Mouse (Mus musculus) thymus, postnatal 0 days (tissue): ENCODE measurements around the gene Sox9. TPM values are rescaled to one million over a fixed set of nuclear protein-coding genes. Genes with fewer than 3 reads are reported as not detected.

ENCODE experiments used
- DNase-seq: peaks from one replicate; pipeline ENCODE4 v3.0.0-alpha.2; 2015; ENCODE audit warnings: low spot score
- polyA plus RNA-seq: library from polyadenylated mRNA; unstranded; fragments of >200 nt; fragmentation: Nextera tagmentation; extraction: Ambion mirVana; gene quantifications from 2 replicates; pipeline ENCODE4 v1.2.1, GENCODE M21; 2015

Sox9 gene
- polyA plus RNA-seq, 1 experiment from 2014 or later: 6.0 TPM

DNA sequence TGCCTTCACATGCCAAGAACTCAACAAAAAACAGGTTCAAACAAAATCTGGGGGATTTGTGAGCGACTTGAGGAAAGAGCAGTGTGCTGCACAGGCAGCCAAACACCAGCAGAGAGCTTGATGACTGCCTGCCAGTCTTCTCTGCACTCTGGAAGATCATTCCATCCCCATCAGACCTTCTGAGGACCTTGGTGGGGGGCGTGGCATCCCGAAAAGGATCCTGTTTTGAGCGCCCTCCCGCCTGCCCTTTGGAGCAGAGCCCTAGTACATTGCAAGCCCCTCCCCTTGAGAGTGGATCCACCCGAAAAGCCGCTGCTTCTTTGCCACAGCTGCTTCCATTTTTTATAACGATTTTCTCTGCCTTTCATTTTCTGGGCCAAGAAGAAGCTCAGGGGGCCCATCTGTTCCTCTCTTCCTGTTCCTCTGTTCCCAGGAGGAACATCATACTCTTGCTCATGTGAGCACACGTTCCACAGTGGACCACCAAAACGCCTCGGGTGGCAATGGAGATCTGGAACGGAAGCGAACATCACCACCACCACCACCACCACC, 16.9 kb downstream of the Sox9 start:
- DNase-seq: no peak

DNA sequence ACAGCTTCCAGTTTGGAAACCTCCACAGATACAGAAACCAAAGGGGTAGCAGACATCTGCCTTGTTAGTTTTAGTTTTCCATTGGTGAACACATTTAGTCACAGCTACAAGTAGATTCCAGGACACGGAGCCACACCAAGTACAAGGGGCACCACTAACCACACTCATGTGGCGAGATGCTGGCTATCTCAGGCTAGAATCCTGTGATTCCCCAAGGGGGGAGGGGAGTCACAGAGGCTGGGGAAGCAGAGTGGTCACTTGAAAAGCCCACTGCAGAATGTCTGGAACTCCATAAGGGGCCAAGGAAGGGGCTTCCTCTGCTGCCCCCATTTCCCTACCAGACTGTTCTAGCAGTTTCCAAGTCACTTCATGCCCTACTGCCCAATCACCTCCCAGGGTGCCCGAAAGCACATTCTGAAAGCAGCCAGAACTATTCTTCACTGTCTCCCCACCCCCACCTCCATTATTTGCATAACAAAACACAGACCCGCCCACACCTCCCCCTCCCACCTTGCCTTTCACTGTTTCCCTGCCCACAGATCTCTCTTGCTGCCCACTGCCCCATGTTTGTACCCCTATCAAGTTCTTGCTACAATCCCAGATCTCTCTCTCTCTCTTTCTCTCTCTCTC, 19.3 kb downstream of the Sox9 start:
- DNase-seq: no peak

DNA sequence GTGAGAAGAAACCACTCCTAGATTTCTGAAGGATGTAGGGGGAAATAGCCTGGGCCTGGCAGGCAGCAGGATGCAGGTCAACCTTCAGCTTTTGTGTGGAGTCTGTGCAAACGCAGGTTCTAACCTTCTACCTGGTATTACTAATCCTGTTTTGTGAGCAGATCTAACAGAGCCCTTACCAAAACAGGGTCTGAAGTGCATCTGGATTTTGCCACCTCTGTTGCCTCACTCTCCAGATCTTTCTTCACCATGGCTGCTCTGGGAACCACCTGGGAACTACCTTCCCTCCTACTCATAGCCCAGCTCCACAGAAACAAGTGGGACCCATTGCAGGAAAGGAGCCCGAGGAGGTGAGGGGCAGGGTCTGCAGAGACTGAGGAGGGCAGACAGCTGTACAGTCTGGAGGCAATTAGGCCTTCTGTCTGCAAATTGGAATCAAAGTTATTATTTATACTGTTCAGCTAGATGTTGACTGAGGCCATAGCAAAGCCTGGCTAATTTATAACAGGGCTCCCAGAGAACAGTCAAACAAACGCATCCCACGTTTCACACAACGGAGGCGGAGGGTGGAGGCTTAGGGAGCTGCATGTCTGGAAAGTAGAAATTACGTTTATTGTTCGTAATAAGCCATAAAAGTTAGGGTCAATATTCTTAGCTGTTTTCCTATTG, 25.9 kb downstream of the Sox9 start:
- DNase-seq: no peak

DNA sequence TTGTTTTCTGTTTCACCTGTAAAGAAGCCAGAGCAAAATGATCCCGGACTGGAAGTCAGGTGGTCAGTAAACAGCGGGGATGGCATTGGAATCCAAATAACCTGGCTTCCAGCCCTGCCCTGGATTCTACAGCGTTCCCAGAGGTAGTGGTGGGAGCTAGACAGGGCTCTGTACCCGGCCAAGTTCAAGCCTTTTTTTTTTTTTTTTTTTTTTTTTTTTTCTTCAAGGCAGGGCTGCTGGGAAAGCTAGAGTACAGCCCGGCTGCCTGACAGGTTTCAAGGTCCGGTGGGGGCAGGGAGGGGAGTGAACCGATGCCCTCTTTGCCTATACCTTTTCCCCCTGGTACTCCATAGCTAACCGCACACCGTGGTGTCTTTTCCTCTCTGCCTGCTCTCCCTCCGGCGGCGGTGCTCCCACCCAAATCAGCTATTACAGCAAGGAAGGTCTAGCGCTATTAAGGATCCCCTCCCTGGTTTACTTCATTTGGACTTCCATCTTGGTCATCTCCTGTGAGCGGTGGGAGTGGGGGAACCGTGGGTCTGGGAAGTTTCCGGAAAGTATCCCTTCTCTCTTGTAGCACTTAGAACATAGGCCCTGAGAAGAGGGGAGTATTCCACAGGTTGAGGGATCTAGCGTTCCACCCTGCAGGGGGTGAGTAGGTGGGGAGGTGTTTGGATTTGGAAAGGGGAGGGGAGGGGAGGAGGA, 28.6 kb downstream of the Sox9 start:
- DNase-seq: no peak

DNA sequence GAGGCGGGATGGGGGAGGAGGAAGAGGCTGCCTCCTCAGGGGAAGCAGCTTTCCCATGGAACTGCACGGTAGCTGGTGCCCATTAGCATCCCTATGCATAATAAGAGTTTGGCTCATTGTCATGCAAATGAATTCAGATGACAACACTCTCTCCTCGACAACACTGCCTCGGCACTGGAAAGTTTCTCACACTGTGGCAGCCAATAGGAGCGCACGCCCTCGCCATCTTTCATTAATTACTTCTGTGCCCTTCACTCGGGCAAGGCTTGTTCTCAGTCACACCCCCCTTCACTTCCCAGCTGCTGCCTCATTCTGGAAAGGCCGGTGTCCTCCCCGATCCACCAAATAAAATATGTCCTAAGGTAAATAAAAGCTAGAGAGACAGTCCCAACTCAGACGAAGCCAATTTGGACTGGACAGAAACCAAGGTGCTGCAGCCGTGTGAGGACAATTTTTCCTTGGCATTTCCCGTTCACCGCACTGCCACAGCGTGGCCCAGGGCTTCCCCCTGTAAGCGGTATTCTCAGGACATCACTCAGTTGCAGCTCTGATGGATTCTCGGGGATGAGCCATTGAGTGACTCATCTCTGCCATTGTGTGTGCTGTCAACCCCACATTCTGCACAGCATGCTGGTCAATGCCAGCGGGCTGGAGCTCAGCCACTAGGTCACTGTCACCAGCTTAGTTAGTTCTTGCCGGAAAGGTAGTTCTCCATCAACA, 29.3 kb downstream of the Sox9 start:
- no peak for DNase-seq

DNA sequence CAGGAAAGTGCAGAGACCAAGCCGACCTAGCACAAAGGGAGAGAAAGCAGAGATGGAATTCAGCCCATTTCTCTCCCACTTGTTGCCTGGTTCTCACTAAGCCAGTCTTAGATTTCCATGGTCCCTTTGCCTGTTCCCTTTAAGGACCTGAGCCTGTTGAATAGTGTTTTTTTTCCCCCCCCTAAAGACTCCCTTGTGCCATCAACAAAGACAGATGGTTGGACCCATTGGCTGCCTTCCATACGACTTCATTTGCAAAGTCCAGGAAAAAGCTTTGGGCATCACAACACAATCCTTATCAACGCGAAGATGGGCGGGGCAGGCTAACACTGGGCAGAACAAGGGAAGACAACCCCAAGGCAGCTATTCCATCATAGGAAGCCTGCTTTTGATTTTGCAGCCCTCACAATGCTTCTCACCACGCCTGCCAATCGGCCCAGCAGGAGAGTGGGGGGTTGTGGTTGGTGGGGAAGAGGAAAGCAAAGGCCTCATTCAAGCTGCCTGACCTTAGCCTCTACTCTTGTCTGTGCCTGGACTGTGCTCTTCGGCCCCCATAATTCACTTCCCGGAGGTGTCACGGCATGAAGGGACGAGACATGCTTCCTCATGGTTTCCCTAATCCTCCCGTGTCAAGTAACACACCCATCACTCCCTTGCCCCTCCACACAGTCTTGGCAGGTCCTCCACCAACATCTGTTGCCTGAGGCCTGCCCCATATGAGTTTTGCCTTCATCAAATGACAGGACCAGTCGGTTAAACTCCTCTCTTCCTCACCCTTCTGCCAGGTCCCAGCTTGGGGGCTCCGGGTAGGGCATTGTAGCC, 36.0 kb downstream of the Sox9 start:
- DNase-seq: no peak

DNA sequence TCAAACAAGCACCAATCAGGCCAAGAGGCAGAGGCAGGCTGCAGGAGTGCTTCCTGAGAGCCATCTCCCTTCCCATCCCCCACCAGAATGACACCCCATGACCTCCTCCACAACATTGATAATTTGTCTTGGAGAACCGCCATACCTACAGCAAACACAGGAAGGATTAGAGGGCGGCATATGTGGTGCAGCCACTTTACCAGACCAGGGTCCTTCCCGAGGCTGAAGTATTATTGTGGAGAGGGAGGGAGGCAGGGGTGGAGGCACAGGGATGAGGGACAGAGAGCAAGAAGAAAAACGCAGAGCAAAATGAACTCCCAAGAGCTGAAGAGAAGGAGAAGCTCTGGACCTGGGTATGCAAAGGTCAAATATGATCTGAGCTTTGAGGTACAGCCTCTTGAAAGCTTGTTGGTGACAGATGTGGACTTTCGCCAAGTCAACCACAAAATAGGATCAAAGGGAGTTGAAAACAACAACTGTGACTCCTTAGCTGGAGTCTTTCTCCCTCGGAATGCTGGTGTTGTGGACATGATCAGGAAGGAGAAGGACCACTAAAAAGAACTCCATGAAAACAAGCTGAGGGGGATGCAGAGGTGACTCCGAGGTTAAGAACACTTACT, 36.7 kb downstream of the Sox9 start:
- DNase-seq: no peak

DNA sequence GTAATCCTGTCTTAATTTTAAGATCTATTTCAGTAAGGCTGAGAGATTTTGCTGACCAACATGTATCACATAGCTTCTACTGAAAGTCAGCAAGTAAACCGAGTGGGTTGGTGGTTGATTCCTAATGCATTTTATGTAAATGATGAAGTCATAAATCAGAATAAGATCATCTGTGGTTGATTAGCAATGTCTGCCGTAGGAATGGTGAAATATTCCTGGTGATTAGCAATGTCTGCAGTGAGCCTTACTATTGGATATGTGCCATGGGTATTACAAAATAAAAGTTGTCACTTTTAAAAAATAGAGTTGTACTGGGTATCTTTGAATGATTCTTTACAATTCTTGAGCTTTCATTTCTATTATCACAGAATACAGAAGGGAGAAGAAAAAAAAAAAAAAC, 39.5 kb downstream of the Sox9 start:
- no peak for DNase-seq

DNA sequence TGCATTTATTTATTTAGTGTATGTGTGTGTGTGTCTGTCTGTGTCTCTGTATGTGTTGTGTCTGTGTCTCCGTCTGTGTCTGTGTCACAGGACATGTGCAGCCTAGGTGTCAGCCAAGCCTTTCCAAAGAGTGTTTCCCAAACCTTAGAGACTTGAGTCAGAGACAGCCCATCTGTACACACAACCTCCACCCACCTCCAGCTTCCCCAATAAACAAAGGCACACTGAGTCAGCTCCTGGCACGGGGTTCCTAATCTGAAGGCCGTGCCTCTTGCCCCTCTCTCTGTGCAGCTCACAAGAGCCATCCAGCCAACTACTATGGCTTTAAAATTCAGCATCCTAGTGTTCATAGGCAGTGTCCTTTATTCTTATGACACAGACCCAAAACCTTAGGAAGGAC, 42.1 kb downstream of the Sox9 start:
- no peak for DNase-seq

DNA sequence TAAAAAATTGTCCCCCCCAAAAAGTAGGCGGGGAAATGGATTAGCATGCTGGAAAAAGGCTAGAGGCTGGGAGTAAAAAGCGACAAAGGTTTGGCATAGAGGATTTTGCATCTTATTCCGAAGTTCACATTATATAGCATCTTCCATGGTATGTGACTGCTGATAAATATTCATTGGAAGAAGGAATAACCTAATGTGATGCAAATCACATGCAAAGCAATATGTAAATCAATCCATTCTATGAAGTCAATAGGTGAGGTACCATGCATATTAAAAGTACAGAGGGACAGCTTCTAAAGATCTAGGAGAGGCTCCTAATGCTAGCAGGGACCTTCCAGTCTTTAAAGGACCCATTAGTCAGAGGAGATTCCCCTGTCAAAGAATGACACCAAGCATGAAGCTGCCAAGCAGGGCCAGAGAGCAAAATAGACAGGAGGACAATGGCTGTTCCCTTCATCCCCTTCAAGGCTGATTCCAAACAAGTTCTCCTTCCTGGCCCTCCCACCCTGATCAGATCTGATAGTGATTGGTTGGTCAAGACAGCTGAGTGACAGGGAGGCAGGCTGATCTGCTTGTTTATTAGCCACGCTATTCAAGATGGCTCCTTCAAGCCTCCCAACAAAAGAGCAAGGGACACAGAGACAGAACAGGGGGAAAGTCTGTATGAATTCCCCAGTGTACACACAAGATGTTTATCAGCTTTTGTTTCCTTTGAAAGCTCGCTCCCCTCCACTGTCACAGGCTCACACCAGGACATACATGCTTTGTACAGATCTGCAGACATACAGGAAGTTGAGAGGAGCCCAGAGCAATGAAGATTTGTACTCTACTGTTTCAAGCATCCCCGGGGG, 44.4 kb downstream of the Sox9 start:
- no peak for DNase-seq

DNA sequence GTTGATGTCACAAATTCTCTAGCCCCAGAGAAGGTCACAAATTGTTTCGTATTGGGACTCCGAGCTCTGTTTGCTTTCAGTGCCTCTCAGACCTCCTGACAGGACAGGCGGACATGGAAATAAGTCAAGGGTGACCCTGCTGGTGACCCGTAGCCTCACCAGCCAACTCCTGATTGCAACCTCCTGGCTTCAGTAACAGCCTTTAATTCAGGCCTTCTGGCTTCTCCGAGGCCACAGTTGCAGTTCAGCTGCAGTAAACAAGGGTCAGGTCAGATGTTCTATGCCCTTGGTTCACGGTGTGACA, 45.0 kb downstream of the Sox9 start:
- no peak for DNase-seq

DNA sequence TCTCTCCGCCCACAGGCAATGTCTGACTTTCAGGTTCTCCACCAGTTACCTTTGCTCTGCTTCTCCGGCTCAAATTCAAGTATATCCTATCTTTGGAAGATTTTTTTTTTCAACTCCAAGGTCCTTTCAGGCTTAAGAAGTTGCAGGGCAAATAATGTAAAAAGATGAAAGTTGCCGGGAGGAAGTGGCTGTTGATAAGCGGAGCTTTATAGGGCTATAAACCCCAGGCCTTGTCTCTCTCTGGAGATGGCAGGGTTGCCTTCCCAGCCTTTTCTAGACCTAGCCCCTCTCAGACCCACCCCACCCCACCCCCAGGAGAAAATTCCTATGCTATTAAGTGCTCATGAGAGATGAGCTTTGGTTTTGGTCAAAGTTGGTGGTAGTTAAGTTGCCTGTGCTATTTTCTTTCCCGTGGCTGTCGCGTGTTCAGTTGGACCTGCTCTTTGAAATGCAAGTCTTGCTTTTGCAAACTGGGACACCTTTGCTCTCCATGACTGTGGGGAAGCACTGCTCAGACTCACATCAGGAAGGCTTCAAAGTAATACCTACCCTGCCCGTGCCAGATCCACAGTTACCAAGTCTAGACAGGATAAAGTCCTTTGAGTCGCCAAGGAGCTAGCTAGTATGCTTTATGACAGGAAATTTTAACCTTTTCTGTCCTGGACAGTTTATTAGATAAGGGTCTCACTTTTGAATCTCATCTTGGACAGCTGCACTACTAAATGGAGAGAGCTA, 46.7 kb downstream of the Sox9 start:
- DNase-seq: no peak

DNA sequence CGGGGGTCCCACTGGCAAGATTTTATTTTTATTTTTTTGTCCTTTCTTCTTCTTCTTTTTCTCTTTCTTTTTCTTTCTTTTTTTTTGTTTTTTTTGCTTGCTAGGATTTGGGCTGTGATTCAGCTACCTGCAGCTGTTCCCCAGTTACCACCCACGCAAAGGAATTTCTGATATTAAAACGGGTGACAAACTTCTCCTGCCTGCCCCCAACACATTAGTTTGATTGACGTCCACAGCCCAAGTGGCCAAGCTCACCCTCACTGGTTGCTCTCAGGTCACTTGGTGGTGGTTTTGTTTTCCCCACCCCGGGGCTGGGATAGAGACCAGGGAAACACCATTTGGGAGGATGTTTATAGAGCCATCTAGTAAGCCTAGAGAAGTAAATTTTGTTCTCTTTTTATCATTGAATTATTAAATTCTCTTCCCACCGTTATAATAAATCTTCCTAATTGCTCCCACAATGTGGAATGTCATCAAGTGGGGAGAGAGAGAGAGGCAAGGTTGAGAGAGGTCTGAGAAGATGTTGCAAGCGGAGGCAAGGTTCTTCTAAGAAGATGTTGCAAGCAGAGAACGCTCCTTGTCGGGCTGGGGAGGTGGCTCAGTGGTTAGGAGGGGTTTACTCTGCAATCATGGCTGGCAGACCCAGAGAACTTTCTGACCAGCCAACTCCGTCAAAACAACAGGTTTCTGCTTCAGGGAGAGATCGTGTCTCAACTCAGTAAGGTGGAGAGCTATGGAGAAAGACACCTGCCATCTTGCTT, 52.4 kb downstream of the Sox9 start:
- DNase-seq: no peak

DNA sequence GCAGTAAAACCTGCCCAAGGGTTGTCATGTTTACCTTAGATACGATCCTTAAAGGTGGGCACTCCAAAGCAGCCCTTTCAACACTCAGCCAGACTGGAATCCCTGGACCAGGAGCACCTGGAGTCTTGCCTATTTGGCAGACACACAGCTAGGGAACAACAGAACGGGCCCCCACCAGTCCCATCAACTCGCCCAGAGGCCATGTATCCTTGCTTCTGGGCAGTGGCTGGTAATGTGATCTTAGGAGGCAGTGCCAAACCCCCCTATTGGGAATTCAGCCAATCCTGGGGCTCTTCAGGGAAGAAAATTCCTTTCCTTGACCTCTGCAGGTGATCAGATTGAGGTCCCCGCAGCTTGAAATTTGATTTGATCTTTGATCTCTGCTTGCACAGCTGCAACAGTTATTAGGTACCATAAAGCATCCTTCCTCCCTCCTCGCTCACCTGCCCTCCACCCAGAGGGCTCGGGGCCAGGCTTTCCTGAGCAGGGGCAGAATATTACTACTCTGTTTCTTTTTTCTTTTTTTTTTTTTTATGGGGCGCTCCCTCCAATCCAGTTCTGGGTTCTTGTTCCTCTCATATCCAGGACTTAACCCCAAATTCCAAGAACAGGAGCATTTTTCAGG, 53.6 kb downstream of the Sox9 start:
- DNase-seq: no peak
